Mouse (Mus musculus) forebrain, embryonic 11.5 days (tissue): ENCODE measurements around the gene Rbbp9. TPM values are rescaled to one million over a fixed set of nuclear protein-coding genes. Genes with fewer than 3 reads are reported as not detected.
"Not testable (repeated sequence)": the region's sequence is repeated elsewhere in the genome, so short reads cannot be mapped to it uniquely, and the experiment has no call there.

Experiments used
- ATAC-seq: fragments of 200-750 bp; cut with Nextera tagmentation; replicated peaks from 2 replicates; pipeline ENCODE4 v1.8.0; 2017; ENCODE audit warnings: moderate TSS enrichment; ENCODE audit not compliant: low FRiP score
- DNase-seq: peaks from one replicate; pipeline ENCODE4 v3.0.0-alpha.2; 2017; ENCODE audit warnings: low spot score
- H3K27ac ChIP-seq: fragments of 300-500 bp; sonication (generic); 2 replicates; pipeline ENCODE4 v1.5.1; 2014; ENCODE audit warnings: low read depth, low read length
- H3K27me3 ChIP-seq: fragments of 300-500 bp; sonication (generic); 2 replicates; pipeline ENCODE4 v1.6.1; 2014; ENCODE audit warnings: mild to moderate bottlenecking, low read length, mixed read lengths; ENCODE audit not compliant: control insufficient read depth, insufficient read depth
- H3K36me3 ChIP-seq: fragments of 300-500 bp; sonication (generic); 2 replicates; pipeline ENCODE4 v1.6.1; 2014; ENCODE audit warnings: mild to moderate bottlenecking, low read length, moderate library complexity, mixed read lengths; ENCODE audit not compliant: control insufficient read depth, insufficient read depth
- H3K4me1 ChIP-seq: fragments of 300-500 bp; sonication (generic); replicated peaks from 2 replicates; pipeline ENCODE4 v1.6.1; 2014; ENCODE audit warnings: low read length, mixed read lengths; ENCODE audit not compliant: control insufficient read depth, insufficient read depth
- H3K4me2 ChIP-seq: fragments of 300-500 bp; sonication (generic); 2 replicates; pipeline ENCODE4 v1.6.1; 2014; ENCODE audit warnings: low read depth, mild to moderate bottlenecking, low read length, moderate library complexity, mixed read lengths; ENCODE audit not compliant: severe bottlenecking
- H3K4me3 ChIP-seq: fragments of 300-500 bp; sonication (generic); 2 replicates; pipeline ENCODE4 v1.5.1; 2014; ENCODE audit warnings: low read depth, low read length
- H3K9ac ChIP-seq: fragments of 300-500 bp; sonication (generic); 2 replicates; pipeline ENCODE4 v1.6.1; 2014; ENCODE audit warnings: low read length
- H3K9me3 ChIP-seq: fragments of 300-500 bp; sonication (generic); 2 replicates; pipeline ENCODE4 v1.6.1; 2016; ENCODE audit warnings: low read length, mixed read lengths; ENCODE audit not compliant: control insufficient read depth
- WGBS: fragments of 180-500 bp; shearing (Covaris S2); extraction: QIAGEN DNeasy Blood & Tissue Kit; methylation state at CpG from one replicate; pipeline ENCODE4 v1.1.7; 2014; 5-methylcytosine and 5-hydroxymethylcytosine counted together
- polyA plus RNA-seq: library from polyadenylated mRNA; unstranded; fragments of >200 nt; fragmentation: Nextera tagmentation; extraction: Ambion mirVana; gene quantifications from 2 replicates; pipeline ENCODE4 v1.2.1, GENCODE M21; 2014

The Rbbp9 gene
- 63.1 and 65.0 TPM in 2 replicates for polyA plus RNA-seq

DNA sequence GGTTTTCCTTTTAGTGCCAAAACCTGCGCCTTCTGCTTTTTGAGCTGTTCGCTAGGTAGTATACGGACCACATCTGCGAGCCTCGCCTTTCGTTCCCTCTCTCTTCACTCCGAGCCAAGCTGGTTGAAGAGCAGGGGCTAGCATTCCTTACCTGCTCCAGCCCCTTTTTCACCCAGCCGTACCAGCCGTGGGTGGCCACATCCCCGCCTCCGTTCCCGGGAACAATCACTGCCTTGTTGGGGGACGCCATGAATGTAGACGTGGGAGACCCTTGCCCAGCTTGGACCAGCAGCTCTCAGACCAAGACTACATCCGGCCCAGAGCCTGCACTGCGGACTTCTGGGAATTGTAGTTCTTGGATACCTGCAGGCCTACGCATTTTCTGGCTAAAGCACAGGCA lies at the start of gene Rbbp9:
Rbbp9 (minus strand) TSS at position 341 of the 400 bp plus-strand sequence.
- Histone ChIP-seq H3K4me2 (peak within 1 kb of the TSS; percentile 64), H3K36me3 (no peaks in the 10 kb centered on the region; the same call in 1 of the 2 replicates), H3K27ac (no peak within 1 kb of the TSS), H3K9ac (peak within 1 kb of the TSS; percentile 80), H3K4me1 (no peaks in the 10 kb centered on the region), H3K9me3 (no peaks in the 10 kb centered on the region), H3K27me3 (no peaks in the 10 kb centered on the region), H3K4me3 (peak within 1 kb of the TSS; percentile 68)
- ATAC-seq (peak; percentile 97), DNase-seq (peak; percentile 86)
- WGBS, result under 1% methylated on average over 17 of the region's 17 CpGs

DNA sequence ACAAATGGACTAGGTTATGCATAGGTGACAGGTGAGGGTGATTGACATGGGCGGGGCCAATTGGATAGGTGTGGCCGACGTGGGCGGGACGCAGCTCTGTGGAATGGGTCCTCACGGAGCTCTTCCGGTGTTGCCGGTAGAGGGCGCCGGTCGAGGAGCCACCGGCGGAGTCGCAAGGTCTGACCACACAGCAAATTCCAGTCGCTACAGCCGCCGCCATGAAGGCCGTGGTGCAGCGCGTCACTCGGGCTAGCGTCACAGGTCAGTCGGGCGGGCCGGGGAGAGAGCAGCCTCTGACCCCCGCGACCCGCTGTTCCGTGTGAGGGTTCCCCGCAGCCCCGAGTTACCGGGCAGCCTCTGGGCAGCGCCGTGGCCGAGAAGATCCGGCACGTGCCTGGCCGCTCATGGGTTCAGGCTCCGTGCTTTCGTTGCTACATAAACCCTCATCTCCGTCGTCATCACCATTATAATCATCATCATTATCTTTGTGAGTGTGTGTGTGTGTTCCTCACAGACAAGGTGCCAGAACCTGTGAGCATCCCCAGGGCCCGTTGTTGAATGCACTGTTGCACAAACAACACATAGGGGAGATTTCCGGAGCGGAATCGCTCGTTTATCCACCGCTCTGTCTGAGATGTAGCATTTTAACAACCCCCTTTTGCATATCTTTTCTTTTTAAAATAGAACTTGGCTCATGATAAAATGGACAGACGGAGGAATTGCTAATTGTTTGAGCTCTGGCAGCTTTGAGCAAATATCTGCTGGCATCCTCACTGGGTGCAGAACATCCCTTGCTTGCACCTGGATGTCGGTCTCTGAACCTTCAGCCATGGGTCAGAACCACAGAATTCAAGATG lies 49.4 kb upstream of the Rbbp9 start, which contains the start of gene Dtd1:
Dtd1 (plus strand) TSS at position 67 of the 857 bp plus-strand sequence.
- no peaks in the 10 kb centered on the region for H3K9me3 ChIP-seq
- H3K4me1 ChIP-seq, result no peaks in the 10 kb centered on the region
- peak within 1 kb of the TSS; percentile 57 for H3K4me3 ChIP-seq
- H3K36me3 ChIP-seq, result no peaks in the 10 kb centered on the region
- WGBS, result 2% methylated on average over 46 of the region's 50 CpGs
- H3K27me3 ChIP-seq, result no peaks in the 10 kb centered on the region
- DNase-seq (peak; percentile 91), ATAC-seq (peak; percentile 94)
- H3K27ac ChIP-seq, result no peak within 1 kb of the TSS
- H3K9ac ChIP-seq, result peak within 1 kb of the TSS; percentile 84
- peak within 1 kb of the TSS; percentile 68 for H3K4me2 ChIP-seq

DNA sequence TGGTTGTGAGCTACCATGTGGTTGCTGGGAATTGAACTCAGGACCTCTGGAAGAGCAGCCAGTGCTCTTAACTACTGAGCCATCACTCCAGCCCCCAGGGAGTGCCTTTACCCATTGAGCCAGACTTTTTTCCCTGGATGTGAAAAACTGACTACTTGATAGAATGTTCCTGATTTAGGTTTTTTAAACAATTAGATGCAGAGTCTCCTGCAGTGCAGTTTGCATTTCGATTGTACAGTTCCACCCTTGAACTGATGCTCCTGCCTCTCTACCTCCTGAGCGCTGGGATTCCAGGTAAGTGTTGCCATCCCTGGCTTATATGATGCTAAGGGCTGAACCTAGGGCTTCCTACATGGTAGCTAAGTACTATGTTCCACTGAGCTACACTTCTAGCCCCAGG lies 47.3 kb upstream of the Rbbp9 start:
- Histone ChIP-seq H3K4me3 (no peak overlapping the region), H3K27ac (no peak overlapping the region), H3K9ac (no peak overlapping the region), H3K4me1 (no peaks in the 10 kb centered on the region; the same call in 1 of the 2 replicates), H3K4me2 (no peak overlapping the region), H3K9me3 (no peaks in the 10 kb centered on the region), H3K36me3 (no peaks in the 10 kb centered on the region), H3K27me3 (no peaks in the 10 kb centered on the region)
- no peak for DNase-seq
- no peak for ATAC-seq
- 77% methylated on average over 2 of the region's 2 CpGs for WGBS

DNA sequence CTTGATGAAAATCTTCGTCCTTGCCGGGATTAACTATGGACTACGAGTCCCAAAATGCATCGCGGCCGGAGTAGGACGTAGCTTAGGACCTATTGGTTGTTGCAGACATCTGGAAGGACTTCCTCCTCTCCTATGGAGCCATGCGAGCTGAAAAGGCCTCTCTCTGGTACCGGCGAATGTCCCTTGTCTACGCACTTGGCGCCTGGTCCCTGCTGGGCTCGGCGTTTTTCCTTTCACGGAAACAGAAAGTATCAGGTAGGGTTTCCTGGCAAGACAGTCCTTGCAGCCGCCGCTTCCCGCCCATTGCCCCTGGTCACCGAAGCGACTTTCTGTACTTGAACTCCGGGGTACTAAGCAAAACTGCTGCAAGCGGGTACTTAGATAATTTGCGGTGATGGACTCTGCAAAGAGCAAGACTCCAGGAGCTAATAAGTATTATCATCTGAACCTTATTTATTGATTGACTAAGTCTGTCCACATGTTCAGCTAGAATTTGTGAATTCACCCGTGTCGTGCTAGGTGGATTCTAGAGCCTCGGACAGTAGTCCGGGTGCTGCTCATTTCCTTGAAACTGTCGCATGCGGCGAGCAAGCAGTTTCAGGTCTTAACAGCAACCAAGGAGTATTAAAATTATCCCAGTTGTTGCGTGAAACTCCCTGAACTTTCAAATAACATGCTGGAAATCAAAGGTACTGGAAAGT lies 43.4 kb upstream of the Rbbp9 start, which contains the start of gene Smim26:
Smim26 (plus strand) TSS at position 104 of the 701 bp plus-strand sequence.
- 3% methylated on average over 31 of the region's 31 CpGs for WGBS
- ATAC-seq, result peak; percentile 95
- Histone ChIP-seq H3K4me3 (peak within 1 kb of the TSS; percentile 67), H3K4me1 (no peaks in the 10 kb centered on the region; the same call in 1 of the 2 replicates), H3K9me3 (no peaks in the 10 kb centered on the region), H3K4me2 (peak within 1 kb of the TSS; percentile 66), H3K9ac (peak within 1 kb of the TSS; percentile 77), H3K27ac (no peak within 1 kb of the TSS), H3K27me3 (no peaks in the 10 kb centered on the region), H3K36me3 (no peaks in the 10 kb centered on the region; the same call in 1 of the 2 replicates)
- DNase-seq, result peak; percentile 85

DNA sequence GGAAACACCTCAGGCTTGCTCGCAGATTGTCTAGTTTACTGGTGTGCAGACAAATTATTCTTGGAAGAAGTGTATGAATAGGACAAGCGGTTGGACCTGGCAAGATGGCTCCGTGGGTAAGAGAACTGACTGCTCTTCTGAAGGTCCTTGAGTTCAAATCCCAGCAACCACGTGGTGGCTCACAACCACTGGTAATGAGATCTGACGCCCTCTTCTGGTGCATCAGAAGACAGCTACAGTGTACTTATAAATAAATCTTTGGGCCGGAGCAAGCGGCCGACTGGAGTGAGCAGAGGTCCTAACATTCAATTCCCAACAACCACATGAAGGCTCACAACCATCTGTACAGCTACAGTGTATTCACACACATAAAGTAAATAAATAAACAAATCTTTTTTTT lies 42.4 kb upstream of the Rbbp9 start:
- not testable (repeated sequence) for ATAC-seq, DNase-seq, H3K9ac ChIP-seq, H3K27me3 ChIP-seq, H3K4me3 ChIP-seq, H3K4me2 ChIP-seq, H3K9me3 ChIP-seq, H3K36me3 ChIP-seq, H3K27ac ChIP-seq, H3K4me1 ChIP-seq
- WGBS, result 69% methylated on average over 8 of the region's 8 CpGs

DNA sequence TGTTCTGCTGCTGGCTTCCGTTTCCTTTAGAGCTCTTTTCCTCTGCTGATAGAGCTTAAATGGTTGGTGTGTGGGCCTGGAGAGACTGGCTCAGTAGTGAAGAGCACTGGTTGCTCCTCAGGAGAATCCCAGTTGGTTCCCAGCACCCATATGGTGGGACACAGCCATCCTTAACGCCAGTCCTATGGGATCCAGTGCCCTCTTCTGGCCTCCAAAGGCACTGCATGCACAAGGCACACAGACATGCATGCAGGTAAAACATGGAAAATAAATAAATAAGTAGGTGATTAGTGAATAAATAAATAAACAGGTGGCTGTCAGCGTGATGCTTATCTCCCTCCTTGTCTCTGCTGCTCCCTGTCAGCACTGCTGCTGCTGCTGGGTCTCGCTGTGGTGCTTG lies 38.1 kb upstream of the Rbbp9 start:
- no peak for DNase-seq
- Histone ChIP-seq H3K4me3 (no peak overlapping the region), H3K36me3 (peaks cover 11% of the 10 kb centered on the region), H3K27ac (no peak overlapping the region), H3K4me1 (no peaks in the 10 kb centered on the region), H3K9me3 (no peaks in the 10 kb centered on the region), H3K4me2 (no peak overlapping the region), H3K9ac (no peak overlapping the region), H3K27me3 (no peaks in the 10 kb centered on the region)
- ATAC-seq, result no peak
- 83% methylated on average over 4 of the region's 4 CpGs for WGBS

DNA sequence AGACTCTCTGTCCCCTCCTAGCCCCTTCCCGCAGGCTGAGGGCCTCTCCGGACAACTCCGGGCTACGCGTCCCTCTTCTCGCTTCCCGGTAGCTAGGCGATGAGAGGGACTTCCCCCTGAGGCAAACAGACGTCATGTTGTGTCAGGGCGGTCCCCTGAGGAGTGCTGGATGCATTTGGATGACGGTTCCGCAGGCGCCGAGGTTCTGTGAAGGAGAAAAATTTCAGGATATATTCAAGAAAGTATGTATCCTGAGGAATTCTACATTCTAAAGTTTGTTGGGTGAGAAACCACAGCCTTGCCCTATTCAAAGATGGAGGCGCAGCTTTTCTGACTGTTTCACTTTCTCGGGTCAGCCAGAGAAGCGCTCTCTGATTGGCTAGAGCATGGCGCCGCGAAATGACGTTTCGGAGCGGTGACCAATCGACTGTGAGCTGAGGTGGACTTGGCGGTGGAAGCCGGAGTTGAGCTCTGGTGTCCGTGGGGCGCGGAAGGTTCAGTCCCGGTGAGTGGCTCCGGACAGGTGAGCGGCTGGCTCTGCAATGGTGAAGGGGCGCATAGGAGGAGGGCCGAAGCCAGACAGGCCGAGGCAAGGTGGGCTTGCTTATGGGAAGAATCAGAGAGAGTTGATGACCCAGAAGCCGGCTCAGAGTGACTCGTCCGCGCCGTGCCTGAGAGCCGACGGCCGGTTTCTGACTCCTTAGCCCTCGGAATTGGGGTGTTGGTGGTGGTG lies 5.3 kb upstream of the Rbbp9 start, which contains the start of gene Sec23b:
Sec23b (plus strand) TSS at position 410 of the 733 bp plus-strand sequence.
- under 1% methylated on average over 44 of the region's 44 CpGs for WGBS

DNA sequence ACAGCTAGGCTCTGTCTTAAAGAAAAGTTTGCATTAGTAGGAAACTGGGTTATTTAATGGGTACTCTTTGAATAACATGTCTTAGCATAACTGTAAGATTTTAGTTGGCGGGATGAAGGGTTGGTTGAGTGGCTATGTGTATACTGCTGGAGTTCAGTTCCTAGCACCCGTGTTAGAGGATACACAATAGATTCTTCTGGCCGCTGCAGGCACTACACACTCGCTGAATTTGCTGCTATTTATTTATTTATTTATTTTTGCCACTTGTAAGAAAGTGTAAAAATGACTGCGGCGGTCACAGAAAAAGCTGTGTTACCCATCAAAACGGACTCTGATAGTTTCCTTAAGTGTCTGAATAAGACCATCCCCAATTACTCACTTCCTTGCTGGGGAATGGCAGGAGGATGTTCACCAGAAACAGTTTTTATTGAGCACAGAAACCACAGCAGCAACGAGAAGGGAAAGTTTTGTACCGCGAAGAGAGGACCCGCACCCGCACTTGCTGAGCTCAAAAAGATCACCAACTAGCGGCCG lies 4.7 kb upstream of the Rbbp9 start:
- no peaks in the 10 kb centered on the region for H3K27me3 ChIP-seq
- 2% methylated on average over 14 of the region's 14 CpGs for WGBS
- H3K27ac ChIP-seq, result peak overlapping the region; percentile 84
- ATAC-seq (no peak), DNase-seq (no peak)
- peak overlapping the region; percentile 79 for H3K9ac ChIP-seq
- H3K9me3 ChIP-seq, result no peaks in the 10 kb centered on the region
- no peaks in the 10 kb centered on the region; the same call in 1 of the 2 replicates for H3K36me3 ChIP-seq
- no peaks in the 10 kb centered on the region for H3K4me1 ChIP-seq
- peak overlapping the region; percentile 52 for H3K4me2 ChIP-seq
- H3K4me3 ChIP-seq, result peak overlapping the region; percentile 77

More for the DNA sequence above, 5.3 kb upstream of the Rbbp9 start, which contains the start of gene Sec23b:
- DNase-seq (peak; percentile 95), ATAC-seq (peak; percentile 97)
- peak within 1 kb of the TSS; percentile 84 for H3K27ac ChIP-seq
- no peaks in the 10 kb centered on the region for H3K9me3 ChIP-seq
- no peaks in the 10 kb centered on the region; the same call in 1 of the 2 replicates for H3K36me3 ChIP-seq
- H3K4me3 ChIP-seq, result peak within 1 kb of the TSS; percentile 77
- H3K4me2 ChIP-seq, result peak within 1 kb of the TSS; percentile 61
- no peaks in the 10 kb centered on the region for H3K27me3 ChIP-seq
- H3K9ac ChIP-seq, result peak within 1 kb of the TSS; percentile 79
- H3K4me1 ChIP-seq, result no peaks in the 10 kb centered on the region
